Mouse (Mus musculus) cerebellum, adult 2 months (tissue): Measurements from ENCODE around the gene Ces3a. TPM values are rescaled to one million over a fixed set of nuclear protein-coding genes. Genes with fewer than 3 reads are reported as not detected.
"Not testable (repeated sequence)": the region's sequence is repeated elsewhere in the genome, so short reads cannot be mapped to it uniquely, and the experiment has no call there.

Source experiments
- DNase-seq, 2 experiments: peaks; one replicate each; pipeline ENCODE4 v3.0.0; 2021
- H3K27ac ChIP-seq: fragments of 200-500 bp; 2 replicates; pipeline ENCODE4 v1.5.1; 2012; ENCODE audit warnings: low read length, control low read depth, inconsistent platforms; ENCODE audit not compliant: insufficient read depth
- H3K27me3 ChIP-seq: fragments of 200-500 bp; 2 replicates; pipeline ENCODE4 v1.6.1; 2012; ENCODE audit warnings: inconsistent platforms, mild to moderate bottlenecking, low read length, moderate library complexity; ENCODE audit not compliant: control insufficient read depth, insufficient read depth
- H3K4me1 ChIP-seq: fragments of 200-500 bp; 2 replicates; pipeline ENCODE4 v1.6.1; 2011; ENCODE audit warnings: low read length; ENCODE audit not compliant: control insufficient read depth, insufficient read depth
- H3K4me3 ChIP-seq: fragments of 200-500 bp; replicated peaks from 2 replicates; pipeline ENCODE3; 2011; ENCODE audit warnings: mild to moderate bottlenecking, low read depth, low read length, control low read depth; ENCODE audit not compliant: insufficient read depth
- CTCF ChIP-seq: fragments of 200-500 bp; IDR thresholded peaks from 2 replicates; pipeline ENCODE4 v1.5.1; 2011; ENCODE audit warnings: low read depth, mild to moderate bottlenecking, control low read depth, low read length, moderate library complexity, borderline replicate concordance; ENCODE audit not compliant: insufficient read depth
- POLR2A ChIP-seq: fragments of 200-500 bp; IDR thresholded peaks from 2 replicates; pipeline ENCODE4 v1.6.1; 2011; ENCODE audit warnings: low read length, control low read depth, borderline replicate concordance; ENCODE audit not compliant: insufficient read depth
- WGBS: fragments of 180-500 bp; shearing (Covaris S2); methylation state at CpG from one replicate; pipeline ENCODE4 v1.1.7; 2018; 5-methylcytosine and 5-hydroxymethylcytosine counted together
- polyA plus RNA-seq: library from polyadenylated mRNA; depleted of rRNA; stranded (reverse); fragments of >200 nt; gene quantifications from 2 replicates; pipeline ENCODE4 v1.2.3, GENCODE M21; 2012

Gene Ces3a
- polyA plus RNA-seq, 1 experiment, result not detected

GRCm38 (mm10) chr8:105077071-105077470, 28.7 kb downstream of the Ces3a start:
- H3K4me1 ChIP-seq, result no peaks in the 10 kb centered on the region
- DNase-seq, result no peak
- no peaks in the 10 kb centered on the region for H3K27me3 ChIP-seq
- TF ChIP-seq POLR2A, result no peak
- TF ChIP-seq CTCF, result no peak
- WGBS, result 51% methylated on average over 6 of the region's 6 CpGs
- H3K27ac ChIP-seq, result no peak overlapping the region
- no peak overlapping the region for H3K4me3 ChIP-seq

DNA sequence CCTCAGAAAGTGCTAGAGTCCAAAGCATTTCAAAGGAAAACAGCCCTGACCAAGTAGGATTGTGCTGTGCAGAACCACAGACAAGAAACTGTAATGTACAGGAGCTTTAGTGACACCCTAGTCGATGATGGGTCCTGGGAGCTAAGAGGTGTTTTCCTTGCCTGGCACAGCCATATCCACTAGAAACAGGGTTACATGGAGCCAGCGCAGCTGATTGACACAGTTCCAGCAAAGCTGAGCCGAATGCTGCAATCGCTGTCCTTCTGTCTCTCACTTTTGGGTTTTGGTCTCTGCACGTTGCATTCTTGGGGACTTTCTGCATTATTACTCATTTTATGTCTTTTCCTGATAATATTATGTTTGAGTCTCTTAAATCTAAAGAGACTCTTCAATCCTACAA, 30.2 kb downstream of the Ces3a start:
- Histone ChIP-seq H3K4me1 (no peaks in the 10 kb centered on the region), H3K4me3 (no peak overlapping the region), H3K27me3 (no peaks in the 10 kb centered on the region), H3K27ac (no peak overlapping the region)
- no peak for DNase-seq
- 66% methylated on average over 5 of the region's 5 CpGs for WGBS
- TF ChIP-seq POLR2A, result no peak
- TF ChIP-seq CTCF, result no peak

DNA sequence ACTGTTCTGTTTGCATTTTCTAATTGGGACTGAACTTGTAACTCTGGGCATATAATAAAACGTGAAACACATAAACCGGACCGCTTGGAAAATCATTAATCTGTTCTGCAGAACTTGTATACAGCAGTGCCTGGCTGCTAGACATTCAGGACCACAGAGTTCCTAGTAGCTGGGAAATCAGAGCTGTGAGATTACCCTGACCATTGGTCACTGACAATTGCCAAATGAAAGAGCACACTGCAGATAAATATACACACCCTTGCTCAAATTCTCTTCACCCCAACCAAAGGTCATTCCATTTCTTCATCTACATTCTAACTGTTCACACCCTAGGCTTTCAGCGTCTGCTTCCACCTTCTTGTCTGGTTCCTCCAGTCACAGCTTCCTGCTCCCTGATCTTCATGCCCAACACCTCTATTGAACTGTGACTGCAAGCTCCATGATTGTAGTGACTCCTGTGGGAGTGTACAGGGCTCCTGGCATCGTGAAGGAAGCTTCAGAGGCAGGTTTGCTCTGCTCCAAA, 32.5 kb downstream of the Ces3a start:
- 71% methylated on average over 5 of the region's 5 CpGs for WGBS
- Histone ChIP-seq H3K27me3 (no peaks in the 10 kb centered on the region), H3K27ac (no peak overlapping the region), H3K4me3 (no peak overlapping the region), H3K4me1 (no peaks in the 10 kb centered on the region)
- TF ChIP-seq POLR2A (no peak), CTCF (no peak)
- DNase-seq, result no peak

GRCm38 (mm10) chr8:105083449-105084050, 35.1 kb downstream of the Ces3a start, which contains the start of gene Ces3b:
TSS of gene Ces3b (plus strand) at chr8:105083753.
- TF ChIP-seq POLR2A (no peak), CTCF (no peak)
- Histone ChIP-seq H3K27me3 (no peaks in the 10 kb centered on the region), H3K27ac (no peak within 1 kb of the TSS), H3K4me3 (no peak within 1 kb of the TSS), H3K4me1 (no peaks in the 10 kb centered on the region)
- 75% methylated on average over 7 of the region's 7 CpGs for whole genome bisulfite sequencing
- DNase-seq, result no peak

DNA sequence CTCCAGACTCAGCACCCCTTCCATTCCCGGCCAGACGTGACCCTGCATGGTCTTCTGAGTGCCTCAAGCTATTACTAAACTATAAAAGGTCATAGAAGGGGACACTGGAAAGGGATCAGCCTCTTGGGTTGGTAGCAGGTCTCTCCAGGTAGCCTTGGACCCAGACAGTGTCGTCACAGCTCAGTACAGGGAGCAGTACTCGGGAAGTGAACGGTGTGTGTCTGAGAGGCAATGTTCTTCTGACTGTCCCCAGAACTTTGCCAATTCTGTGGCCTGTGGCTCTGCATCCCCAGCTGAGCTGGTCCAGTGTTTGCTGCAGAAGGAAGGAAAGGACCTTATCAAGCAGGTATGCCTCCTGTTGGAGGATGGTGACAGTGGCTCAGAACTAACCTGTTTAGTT, 39.8 kb downstream of the Ces3a start:
- not testable (repeated sequence) for H3K4me3 ChIP-seq, H3K27me3 ChIP-seq, DNase-seq, H3K27ac ChIP-seq, H3K4me1 ChIP-seq
- WGBS, result 85% methylated on average over 5 of the region's 5 CpGs

DNA sequence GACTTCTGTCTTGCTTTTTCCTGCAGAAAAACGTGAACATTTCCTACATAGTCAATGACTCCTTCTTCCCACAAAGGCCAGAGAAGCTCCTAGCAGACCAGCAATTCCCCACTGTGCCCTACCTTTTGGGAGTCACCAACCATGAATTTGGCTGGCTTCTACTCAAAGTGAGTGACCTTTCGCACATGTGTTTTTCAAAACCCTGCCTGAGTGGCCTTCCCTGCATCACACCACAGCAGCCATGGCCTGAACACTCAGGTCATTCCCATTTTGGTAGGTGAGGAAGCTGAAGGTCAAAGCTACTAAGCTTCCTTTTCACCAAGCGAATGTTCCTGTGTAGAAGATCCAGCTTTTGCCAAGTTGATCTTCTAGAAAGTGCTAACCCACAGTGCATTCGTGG, 40.2 kb downstream of the Ces3a start:
- no peak for TF ChIP-seq CTCF
- TF ChIP-seq POLR2A, result no peak
- H3K4me3 ChIP-seq, result no peak overlapping the region
- no peaks in the 10 kb centered on the region for H3K27me3 ChIP-seq
- no peaks in the 10 kb centered on the region for H3K4me1 ChIP-seq
- no peak overlapping the region for H3K27ac ChIP-seq
- DNase-seq, result no peak
- WGBS, result 66% methylated on average over 4 of the region's 4 CpGs

GRCm38 (mm10) chr8:105093992-105094391, 45.6 kb downstream of the Ces3a start:
- Histone ChIP-seq H3K4me1 (no peaks in the 10 kb centered on the region), H3K27ac (no peak overlapping the region), H3K4me3 (no peak overlapping the region), H3K27me3 (no peaks in the 10 kb centered on the region)
- DNase-seq, result no peak
- 89% methylated on average over 3 of the region's 3 CpGs for WGBS
- TF ChIP-seq POLR2A (no peak), CTCF (no peak)

- not testable (repeated sequence) for DNase-seq
- 72% methylated on average over 4 of the region's 4 CpGs for WGBS
These were observed 53.8 kb downstream of the Ces3a start for GRCm38 (mm10) chr8:105102101-105102785.

GRCm38 (mm10) chr8:105103701-105104100, 55.3 kb downstream of the Ces3a start:
- not testable (repeated sequence) for DNase-seq, H3K4me1 ChIP-seq, H3K27ac ChIP-seq, H3K27me3 ChIP-seq, H3K4me3 ChIP-seq
- 81% methylated on average over 5 of the region's 5 CpGs for WGBS

More at GRCm38 (mm10) chr8:105102101-105102785, 53.8 kb downstream of the Ces3a start:
- not testable (repeated sequence) for H3K4me3 ChIP-seq, H3K4me1 ChIP-seq, H3K27ac ChIP-seq, H3K27me3 ChIP-seq
